Mouse (Mus musculus) thymus, adult 2 months (tissue): Measurements from ENCODE around the gene Map3k10. TPM values are rescaled to one million over a fixed set of nuclear protein-coding genes. Genes with fewer than 3 reads are reported as not detected.

ENCODE experiments used
- DNase-seq: peaks from one replicate; pipeline ENCODE4 v3.0.0; 2021
- H3K27ac ChIP-seq: fragments of 200-500 bp; 2 replicates; pipeline ENCODE4 v1.5.1; 2012; ENCODE audit warnings: low read length, control low read depth; ENCODE audit not compliant: control insufficient read depth, insufficient read depth
- H3K27me3 ChIP-seq: fragments of 200-500 bp; 2 replicates; pipeline ENCODE4 v1.6.1; 2012; ENCODE audit warnings: mild to moderate bottlenecking, low read length, moderate library complexity, mixed read lengths; ENCODE audit not compliant: control insufficient read depth, insufficient read depth
- H3K36me3 ChIP-seq: fragments of 200-500 bp; 2 replicates; pipeline ENCODE4 v1.6.1; 2012; ENCODE audit warnings: mild to moderate bottlenecking, low read length, moderate library complexity; ENCODE audit not compliant: control insufficient read depth, insufficient read depth
- H3K4me1 ChIP-seq: fragments of 200-500 bp; replicated peaks from 2 replicates; pipeline ENCODE4 v1.6.1; 2012; ENCODE audit warnings: low read length; ENCODE audit not compliant: control insufficient read depth, insufficient read depth
- H3K4me3 ChIP-seq: fragments of 200-500 bp; 2 replicates; pipeline ENCODE4 v1.5.1; 2012; ENCODE audit warnings: mild to moderate bottlenecking, low read length, control low read depth, moderate library complexity; ENCODE audit not compliant: control insufficient read depth, insufficient read depth
- CTCF ChIP-seq: fragments of 200-500 bp; IDR thresholded peaks from 2 replicates; pipeline ENCODE4 v1.5.1; 2012; ENCODE audit warnings: mild to moderate bottlenecking, control low read depth, low read length, moderate library complexity, borderline replicate concordance; ENCODE audit not compliant: control insufficient read depth, poor library complexity, insufficient read depth; ENCODE audit errors: extremely low read depth
- POLR2A ChIP-seq: fragments of 200-500 bp; IDR thresholded peaks from 2 replicates; pipeline ENCODE4 v1.6.1; 2012; ENCODE audit warnings: mild to moderate bottlenecking, low read length, control low read depth, moderate library complexity; ENCODE audit not compliant: control insufficient read depth, poor library complexity, insufficient read depth; ENCODE audit errors: extremely low read depth
- WGBS: fragments of 180-500 bp; shearing (Covaris S2); methylation state at CpG from one replicate; pipeline ENCODE4 v1.1.7; 2018; 5-methylcytosine and 5-hydroxymethylcytosine counted together
- polyA plus RNA-seq: library from polyadenylated mRNA; depleted of rRNA; stranded (reverse); fragments of >200 nt; gene quantifications from 2 replicates; pipeline ENCODE4 v1.2.3, GENCODE M21; 2012; rRNA removed

The Map3k10 gene
- polyA plus RNA-seq, 1 experiment: 24.7 TPM

DNA sequence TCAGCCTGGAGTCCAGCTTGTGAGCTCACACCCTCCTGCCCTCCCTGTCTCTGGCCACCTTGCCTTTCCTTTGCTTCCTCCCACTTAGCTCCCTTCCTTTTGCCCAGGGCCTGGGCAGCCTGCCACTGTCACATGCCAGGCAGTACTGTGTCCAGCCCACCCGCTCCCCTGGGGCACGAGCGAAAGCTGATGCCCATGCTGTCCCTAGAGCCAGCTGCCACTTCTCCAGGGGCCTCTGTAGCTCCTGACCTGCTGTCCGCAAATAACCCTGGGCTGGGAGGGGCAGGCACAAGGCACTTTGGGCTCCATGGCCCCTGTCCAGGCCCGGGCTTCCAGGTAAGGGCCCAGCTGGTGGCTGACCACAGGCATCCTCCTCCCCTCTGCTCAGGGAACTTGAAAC is 66.8 kb downstream of the Map3k10 start:
- WGBS: 72% methylated on average over 5 of the region's 5 CpGs
- no peaks in the 10 kb centered on the region for H3K27me3 ChIP-seq
- peaks cover 18% of the 10 kb centered on the region for H3K36me3 ChIP-seq
- TF ChIP-seq POLR2A (no peak), CTCF (no peak)
- DNase-seq: no peak
- H3K4me3 ChIP-seq: no peak overlapping the region
- no peak overlapping the region for H3K27ac ChIP-seq
- peaks cover 38% of the 10 kb centered on the region for H3K4me1 ChIP-seq

GRCm38 (mm10) chr7:27606481-27607254 is 67.7 kb downstream of the Map3k10 start:
- Histone ChIP-seq H3K27ac (no peak overlapping the region), H3K36me3 (peaks cover 18% of the 10 kb centered on the region), H3K27me3 (no peaks in the 10 kb centered on the region), H3K4me1 (peaks cover 41% of the 10 kb centered on the region), H3K4me3 (no peak overlapping the region)
- no peak for DNase-seq
- 85% methylated on average over 10 of the region's 10 CpGs for WGBS
- TF ChIP-seq CTCF (no peak), POLR2A (no peak)

Other genes starting within 250 kb of the Map3k10 start
- 0.13 TPM in 2 replicates for gene Sptbn4, start 226.9 kb downstream of the Map3k10 start, polyA plus RNA-seq
- gene Blvrb, start 226.6 kb downstream of the Map3k10 start, polyA plus RNA-seq: 40.9 and 50.8 TPM in 2 replicates
- gene Sertad3, start 200.8 kb downstream of the Map3k10 start, polyA plus RNA-seq: 25.8 and 26.7 TPM in 2 replicates
- gene Sertad1, start 187.7 kb downstream of the Map3k10 start, polyA plus RNA-seq: 44.9 and 46.4 TPM in 2 replicates
- gene Prx, start 175.3 kb downstream of the Map3k10 start, polyA plus RNA-seq: 2.0 and 2.4 TPM in 2 replicates
- gene Hipk4, start 151.3 kb downstream of the Map3k10 start, polyA plus RNA-seq: 1.1 and 1.3 TPM in 2 replicates
- gene Pld3, start 121.4 kb downstream of the Map3k10 start, polyA plus RNA-seq: 456 and 516 TPM in 2 replicates
- gene 2310022A10Rik, start 121.4 kb downstream of the Map3k10 start, polyA plus RNA-seq: 58.0 and 58.1 TPM in 2 replicates
- gene Akt2, start 83.0 kb downstream of the Map3k10 start, polyA plus RNA-seq: 133 and 139 TPM in 2 replicates
- 0.05 TPM in 1 of 2 replicates, not detected in the other for gene Ttc9b, start 20.7 kb downstream of the Map3k10 start, polyA plus RNA-seq
- gene Zfp607b, start 14.7 kb upstream of the Map3k10 start, polyA plus RNA-seq: 0.77 and 0.92 TPM in 2 replicates
- gene Zfp60, start 56.8 kb upstream of the Map3k10 start, polyA plus RNA-seq: 2.5 and 2.6 TPM in 2 replicates
- 1.6 TPM in 2 replicates for gene Zfp626, start 132.6 kb upstream of the Map3k10 start, polyA plus RNA-seq
- 0.71 and 0.94 TPM in 2 replicates for gene Zfp59, start 164.0 kb upstream of the Map3k10 start, polyA plus RNA-seq
- 2.4 and 2.8 TPM in 2 replicates for gene Zfp607a, start 182.9 kb upstream of the Map3k10 start, polyA plus RNA-seq